Mouse (Mus musculus): Measurements from ENCODE around the gene Tns3.
"Not testable (repeated sequence)": the region's sequence is repeated elsewhere in the genome, so short reads cannot be mapped to it uniquely, and the experiment has no call there.

- not testable (repeated sequence) for TF ChIP-seq CTCF, POLR2A (IDR thresholded peaks at IDR 0.05; ENCODE audit: extremely low read depth, insufficient read depth, low read length)
Measured at GRCm38 (mm10) chr11:8619111-8619510, 45.2 kb downstream of the Tns3 start.
